Mouse (Mus musculus) liver, embryonic 15.5 days (tissue): ENCODE data around the gene Ldlrad3. TPM values are rescaled to one million over a fixed set of nuclear protein-coding genes. Genes with fewer than 3 reads are reported as not detected.

Experiments used
- ATAC-seq: fragments of 200-750 bp; cut with Nextera tagmentation; 2 replicates; pipeline ENCODE4 v1.8.0; 2017; ENCODE audit warnings: moderate number of reproducible peaks, mild to moderate bottlenecking, moderate library complexity; ENCODE audit not compliant: insufficient read depth
- H3K27ac ChIP-seq: fragments of 300-500 bp; sonication (generic); replicated peaks from 2 replicates; pipeline ENCODE4 v1.5.1; 2015; ENCODE audit warnings: mild to moderate bottlenecking, inconsistent platforms
- H3K27me3 ChIP-seq: fragments of 300-500 bp; sonication (generic); 2 replicates; pipeline ENCODE4 v1.6.1; 2015; ENCODE audit warnings: mild to moderate bottlenecking, inconsistent platforms
- H3K36me3 ChIP-seq: fragments of 300-500 bp; sonication (generic); replicated peaks from 2 replicates; pipeline ENCODE4 v1.6.1; 2015; ENCODE audit warnings: moderate library complexity, mild to moderate bottlenecking, inconsistent platforms
- H3K4me1 ChIP-seq: fragments of 300-500 bp; sonication (generic); replicated peaks from 2 replicates; pipeline ENCODE4 v1.6.1; 2015; ENCODE audit warnings: inconsistent platforms
- H3K4me2 ChIP-seq: fragments of 300-500 bp; sonication (generic); 2 replicates; pipeline ENCODE4 v1.6.1; 2015; ENCODE audit warnings: moderate library complexity, mild to moderate bottlenecking, inconsistent platforms
- H3K4me3 ChIP-seq: fragments of 300-500 bp; sonication (generic); replicated peaks from 2 replicates; pipeline ENCODE4 v1.5.1; 2015; ENCODE audit warnings: mild to moderate bottlenecking, inconsistent platforms
- H3K9ac ChIP-seq: fragments of 300-500 bp; sonication (generic); 2 replicates; pipeline ENCODE4 v1.6.1; 2015; ENCODE audit warnings: moderate library complexity, mild to moderate bottlenecking, inconsistent platforms
- H3K9me3 ChIP-seq: fragments of 300-500 bp; sonication (generic); replicated peaks from 2 replicates; pipeline ENCODE4 v1.6.1; 2016; ENCODE audit warnings: inconsistent platforms
- WGBS: fragments of 180-500 bp; shearing (Covaris S2); methylation state at CpG from one replicate; pipeline ENCODE4 v1.1.7; 2015; ENCODE audit warnings: mixed read lengths; ENCODE audit not compliant: insufficient replicate concordance; 5-methylcytosine and 5-hydroxymethylcytosine counted together
- polyA plus RNA-seq: library from polyadenylated mRNA; unstranded; fragments of >200 nt; fragmentation: Nextera tagmentation; extraction: Ambion mirVana; gene quantifications from 2 replicates; pipeline ENCODE4 v1.2.1, GENCODE M21; 2015

Ldlrad3 gene
- polyA plus RNA-seq, 1 experiment from 2014 or later, result 4.8 TPM

DNA sequence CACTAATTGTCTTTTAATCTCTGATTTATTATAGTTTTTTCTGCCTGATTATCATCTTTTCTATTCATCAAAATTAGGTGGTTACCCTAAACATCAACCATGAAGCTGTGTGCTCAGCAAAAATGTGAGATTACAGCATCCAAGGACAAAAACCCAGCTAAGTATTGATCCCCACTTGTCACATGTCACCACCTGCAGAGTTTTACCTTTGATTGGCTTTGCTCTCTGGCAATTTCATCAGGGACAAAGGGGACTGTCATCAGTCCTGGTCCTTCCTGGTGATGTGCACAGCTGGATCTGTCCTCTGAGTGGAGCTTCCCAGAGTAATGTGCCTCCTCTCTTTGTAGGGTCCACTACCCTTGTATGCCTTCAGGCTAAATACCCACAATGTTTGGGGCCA lies 17.3 kb upstream of the Ldlrad3 start:
- no peak overlapping the region for H3K4me2 ChIP-seq
- no peak overlapping the region for H3K9ac ChIP-seq
- H3K27ac ChIP-seq, result no peak overlapping the region
- 0 out of 2 replicates have a peak, but pooled peaks cover 6% of the 10 kb centered on the region for H3K4me1 ChIP-seq
- peaks cover 10% of the 10 kb centered on the region; the same call in 1 of the 2 replicates for H3K27me3 ChIP-seq
- no peaks in the 10 kb centered on the region for H3K9me3 ChIP-seq
- H3K36me3 ChIP-seq, result no peaks in the 10 kb centered on the region
- H3K4me3 ChIP-seq, result no peak overlapping the region
- no peak for ATAC-seq

DNA sequence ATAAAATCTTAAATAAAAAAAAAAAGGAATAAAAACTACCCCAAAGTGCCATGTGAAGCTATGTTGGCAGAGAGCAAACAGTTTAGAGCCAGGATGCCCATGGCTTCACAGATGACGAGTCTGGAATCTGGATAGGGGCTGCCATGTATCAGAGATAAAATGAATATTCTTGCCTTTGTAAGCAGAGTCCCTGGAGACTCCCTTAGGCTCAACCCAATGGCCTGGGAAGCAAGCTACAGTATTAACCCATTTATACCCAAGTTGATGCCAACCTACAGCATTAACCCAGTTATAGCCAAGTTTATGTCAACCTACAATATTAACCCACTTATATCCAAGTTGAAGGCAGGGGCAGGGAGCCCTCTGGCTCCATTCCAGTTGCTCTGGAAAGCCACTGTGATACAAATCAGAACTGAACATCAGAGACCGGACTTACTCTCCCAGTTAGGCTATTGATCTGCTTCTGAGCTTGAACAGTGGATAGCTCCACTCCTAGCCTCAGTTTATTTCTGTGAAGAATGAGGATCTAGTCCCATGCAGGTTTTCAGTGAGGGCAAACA lies 16.1 kb upstream of the Ldlrad3 start:
- no peak overlapping the region for H3K27ac ChIP-seq
- ATAC-seq, result no peak
- 55% methylated on average over 2 of the region's 2 CpGs for WGBS

DNA sequence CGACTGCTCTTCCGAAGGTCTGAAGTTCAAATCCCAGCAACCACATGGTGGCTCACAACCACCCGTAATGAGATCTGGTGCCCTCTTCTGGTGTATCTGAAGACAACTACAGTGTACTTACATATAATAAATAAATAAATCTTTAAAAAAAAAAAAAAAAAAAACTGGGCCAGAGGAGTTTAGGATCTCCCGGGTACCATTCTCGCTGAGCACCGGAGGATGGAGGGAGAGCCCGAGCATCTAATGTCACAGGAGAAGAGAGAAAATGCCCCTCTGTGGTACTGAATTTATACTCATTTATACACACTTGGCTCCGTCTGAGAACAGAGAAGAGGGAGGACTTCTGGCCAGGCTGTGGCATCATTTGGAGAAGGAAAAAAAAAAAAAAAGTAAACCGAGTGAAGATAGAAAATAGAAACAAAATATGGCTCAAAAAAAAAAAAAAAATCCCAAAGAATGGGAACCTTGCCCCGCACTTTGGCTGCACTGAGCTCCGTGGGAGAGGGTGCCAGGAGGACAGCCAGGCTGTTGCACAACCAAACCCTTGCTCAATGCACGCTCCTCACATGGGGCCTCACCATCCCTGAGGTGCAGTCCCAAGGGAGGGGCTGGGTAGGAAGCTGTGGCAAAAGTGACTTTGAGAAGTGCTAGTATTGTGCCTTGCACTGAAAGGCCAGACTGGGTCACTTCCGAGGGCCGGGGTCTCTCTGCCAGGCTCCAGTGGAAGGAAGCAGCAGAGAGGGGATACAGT lies 15.2 kb upstream of the Ldlrad3 start:
- Histone ChIP-seq H3K4me2 (no peak overlapping the region), H3K27me3 (peaks cover 8% of the 10 kb centered on the region; the same call in 1 of the 2 replicates), H3K4me1 (0 out of 2 replicates have a peak, but pooled peaks cover 6% of the 10 kb centered on the region), H3K36me3 (no peaks in the 10 kb centered on the region), H3K27ac (no peak overlapping the region), H3K4me3 (no peak overlapping the region), H3K9ac (no peak overlapping the region), H3K9me3 (no peaks in the 10 kb centered on the region)
- peak; percentile 68; the same call in 1 of the 2 replicates for ATAC-seq
- WGBS, result 54% methylated on average over 11 of the region's 14 CpGs

More for the DNA sequence above, 16.1 kb upstream of the Ldlrad3 start:
- H3K9ac ChIP-seq, result no peak overlapping the region
- 0 out of 2 replicates have a peak, but pooled peaks cover 6% of the 10 kb centered on the region for H3K4me1 ChIP-seq
- peaks cover 10% of the 10 kb centered on the region; the same call in 1 of the 2 replicates for H3K27me3 ChIP-seq
- H3K4me3 ChIP-seq, result no peak overlapping the region
- H3K36me3 ChIP-seq, result no peaks in the 10 kb centered on the region
- no peaks in the 10 kb centered on the region for H3K9me3 ChIP-seq
- H3K4me2 ChIP-seq, result no peak overlapping the region

DNA sequence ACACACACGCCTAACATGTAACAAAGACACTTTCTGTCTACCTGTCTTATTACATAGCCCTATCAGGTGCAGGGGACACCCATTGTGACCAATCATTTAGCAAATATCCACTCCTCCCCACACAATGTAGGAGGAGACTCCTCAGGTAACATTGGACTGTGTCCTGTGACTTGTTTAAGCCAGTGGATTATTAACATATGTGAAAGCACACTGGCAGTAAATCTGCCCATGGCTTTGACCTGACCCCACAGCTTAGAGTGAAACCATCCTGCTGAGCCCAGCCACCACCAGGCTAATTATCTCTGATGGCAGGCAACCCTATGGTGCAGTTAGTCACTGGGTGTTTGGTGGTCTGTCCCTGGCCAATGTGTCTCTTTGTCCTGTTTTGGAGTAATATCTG lies 11.1 kb upstream of the Ldlrad3 start:
- Histone ChIP-seq H3K9me3 (no peaks in the 10 kb centered on the region), H3K36me3 (no peaks in the 10 kb centered on the region), H3K27ac (no peak overlapping the region), H3K4me3 (no peak overlapping the region), H3K4me2 (no peak overlapping the region), H3K4me1 (0 out of 2 replicates have a peak, but pooled peaks cover 6% of the 10 kb centered on the region), H3K9ac (no peak overlapping the region), H3K27me3 (no peaks in the 10 kb centered on the region)
- 45% methylated on average over 1 of the region's 1 CpGs for WGBS
- peak; percentile 62 for ATAC-seq

DNA sequence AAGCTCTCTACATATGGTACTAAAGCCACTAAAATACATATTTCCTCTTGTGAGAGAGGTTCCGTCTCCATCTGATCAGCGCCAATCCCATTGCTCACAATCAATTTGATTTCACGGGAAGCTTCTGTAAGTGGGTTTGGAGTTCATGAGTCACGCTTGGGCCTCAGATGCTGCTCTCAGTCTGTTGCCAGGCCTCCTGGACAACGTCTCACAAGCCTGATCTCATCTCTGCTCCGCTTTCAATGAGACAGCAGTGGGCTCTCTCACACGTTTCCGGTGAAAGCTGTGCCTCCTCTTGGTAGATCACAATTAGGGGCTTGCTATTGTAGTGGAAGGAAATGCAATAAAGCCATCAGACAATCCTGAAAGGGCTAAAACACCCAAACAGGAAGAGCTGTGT lies 10.5 kb upstream of the Ldlrad3 start:
- no peak overlapping the region for H3K9ac ChIP-seq
- 29% methylated on average over 8 of the region's 8 CpGs for WGBS
- no peak for ATAC-seq
- H3K4me1 ChIP-seq, result 0 out of 2 replicates have a peak, but pooled peaks cover 1% of the 10 kb centered on the region
- H3K27ac ChIP-seq, result no peak overlapping the region
- no peak overlapping the region for H3K4me3 ChIP-seq
- no peaks in the 10 kb centered on the region for H3K27me3 ChIP-seq
- no peaks in the 10 kb centered on the region for H3K36me3 ChIP-seq
- H3K4me2 ChIP-seq, result no peak overlapping the region
- H3K9me3 ChIP-seq, result no peaks in the 10 kb centered on the region

DNA sequence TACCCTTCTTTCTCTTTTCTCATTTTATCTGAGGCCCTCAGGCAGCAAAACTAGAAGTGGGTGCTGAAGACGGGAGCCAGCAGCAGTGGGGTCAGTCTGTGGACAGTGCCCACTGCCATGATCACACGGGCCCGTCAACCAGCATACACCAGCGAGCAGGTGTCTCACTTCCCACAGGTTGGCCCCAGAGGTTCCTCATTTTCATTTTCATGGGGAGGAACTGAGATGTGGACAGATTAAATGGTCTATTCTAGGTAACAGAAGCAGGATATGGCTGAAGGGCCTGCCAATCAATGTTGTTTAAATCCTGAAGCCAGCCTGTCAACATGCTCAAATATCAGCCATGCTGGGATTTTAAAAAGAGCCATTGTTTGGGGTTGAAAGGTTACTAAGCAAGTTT lies 9.3 kb upstream of the Ldlrad3 start:
- no peak overlapping the region for H3K4me2 ChIP-seq
- H3K9me3 ChIP-seq, result no peaks in the 10 kb centered on the region
- no peak overlapping the region for H3K27ac ChIP-seq
- H3K36me3 ChIP-seq, result no peaks in the 10 kb centered on the region
- ATAC-seq, result no peak
- H3K4me3 ChIP-seq, result no peak overlapping the region
- H3K27me3 ChIP-seq, result no peaks in the 10 kb centered on the region
- 30% methylated on average over 4 of the region's 4 CpGs for WGBS
- no peak overlapping the region for H3K9ac ChIP-seq
- H3K4me1 ChIP-seq, result no peaks in the 10 kb centered on the region

DNA sequence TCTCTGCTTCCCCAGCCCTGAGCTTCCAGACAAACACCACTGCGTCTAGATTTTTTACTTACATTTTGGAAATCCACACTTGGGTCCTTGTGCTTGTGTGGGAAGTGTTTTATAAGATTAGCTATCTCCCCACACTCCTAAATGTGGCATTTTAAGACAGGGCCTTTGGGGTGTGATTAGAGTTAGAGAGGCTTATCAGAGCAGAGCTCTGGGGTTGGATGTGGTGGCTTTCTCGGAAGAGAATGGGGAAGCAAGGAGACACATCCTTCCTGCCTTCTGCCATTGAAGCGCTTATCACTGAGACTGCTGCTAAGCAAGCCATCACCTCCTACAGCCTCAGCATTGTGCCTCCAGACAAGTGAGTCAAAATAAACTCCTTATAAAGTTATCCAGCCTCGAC lies 8.1 kb upstream of the Ldlrad3 start:
- no peak for ATAC-seq
- Histone ChIP-seq H3K4me1 (no peaks in the 10 kb centered on the region), H3K9ac (no peak overlapping the region), H3K4me2 (no peak overlapping the region), H3K4me3 (no peak overlapping the region), H3K27me3 (no peaks in the 10 kb centered on the region), H3K27ac (no peak overlapping the region), H3K36me3 (no peaks in the 10 kb centered on the region), H3K9me3 (no peaks in the 10 kb centered on the region)
- WGBS, result 10% methylated on average over 4 of the region's 4 CpGs

DNA sequence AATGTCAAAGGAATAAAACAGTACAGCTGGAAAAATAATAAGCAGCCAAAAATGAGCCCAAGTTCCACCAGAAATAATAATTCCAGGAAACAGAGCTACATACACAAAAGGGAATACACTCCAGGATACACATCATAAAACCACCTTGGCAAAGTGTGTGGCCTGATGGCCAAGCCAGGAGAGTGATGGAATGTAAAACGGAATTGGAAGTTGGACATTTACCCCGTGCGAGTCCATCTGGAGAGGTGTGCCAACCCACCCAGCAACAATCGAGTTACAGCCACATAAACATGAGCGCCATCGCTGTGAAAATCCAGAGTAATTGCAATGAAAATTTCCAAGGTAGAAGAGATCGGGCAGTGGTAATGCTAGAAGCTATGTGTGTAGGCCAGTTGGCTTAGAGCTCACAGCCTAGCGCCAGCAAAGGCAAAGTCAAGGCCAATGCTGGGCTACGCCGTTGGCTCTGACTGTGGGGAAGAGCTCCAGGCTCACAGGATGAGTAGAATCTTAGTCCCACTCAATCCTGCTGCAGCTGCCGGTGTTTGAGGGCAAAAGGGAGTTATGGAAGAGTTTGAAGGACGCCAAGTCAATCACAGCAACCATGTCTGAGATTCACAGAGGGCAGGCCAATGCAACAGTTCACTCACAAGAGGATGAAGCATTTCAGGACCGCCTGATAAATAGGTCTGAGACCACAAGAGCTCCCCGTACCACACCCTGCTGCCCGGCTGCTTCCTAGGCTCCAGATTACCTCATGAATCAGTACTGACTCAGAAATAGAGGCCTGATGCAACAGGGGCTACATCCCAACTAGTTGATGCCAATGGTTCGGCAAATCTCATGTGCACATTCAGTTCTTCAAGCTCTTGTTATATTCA lies 7.0 kb upstream of the Ldlrad3 start:
- Histone ChIP-seq H3K4me3 (no peak overlapping the region), H3K36me3 (no peaks in the 10 kb centered on the region), H3K4me2 (no peak overlapping the region), H3K9me3 (no peaks in the 10 kb centered on the region), H3K27ac (no peak overlapping the region), H3K9ac (no peak overlapping the region), H3K4me1 (no peaks in the 10 kb centered on the region), H3K27me3 (no peaks in the 10 kb centered on the region)
- ATAC-seq, result no peak
- 66% methylated on average over 16 of the region's 16 CpGs for WGBS

DNA sequence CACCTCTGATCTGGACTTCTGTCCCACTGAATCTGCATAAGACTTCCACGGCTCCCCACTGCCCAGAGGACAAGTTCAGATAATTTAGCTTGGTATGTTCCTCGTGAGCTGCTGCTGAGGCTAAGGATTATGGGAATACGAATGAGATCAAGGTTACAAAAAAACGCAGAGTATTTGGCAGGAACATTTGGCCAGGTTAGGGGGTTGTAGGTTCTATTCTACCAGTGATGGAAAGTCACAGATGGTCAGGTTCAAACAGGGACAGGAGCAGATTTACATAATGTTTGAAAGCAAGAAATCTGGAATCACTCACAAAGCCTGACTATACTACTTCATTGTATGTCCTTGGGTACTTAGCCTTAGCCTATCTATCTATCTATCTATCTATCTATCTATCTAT lies 5.6 kb upstream of the Ldlrad3 start:
- H3K4me2 ChIP-seq, result no peak overlapping the region
- H3K27me3 ChIP-seq, result peaks cover 9% of the 10 kb centered on the region
- no peak overlapping the region for H3K4me3 ChIP-seq
- no peak overlapping the region for H3K9ac ChIP-seq
- H3K36me3 ChIP-seq, result no peaks in the 10 kb centered on the region
- no peaks in the 10 kb centered on the region for H3K9me3 ChIP-seq
- ATAC-seq, result no peak
- no peak overlapping the region for H3K27ac ChIP-seq
- H3K4me1 ChIP-seq, result peaks cover 2% of the 10 kb centered on the region; the same call in 1 of the 2 replicates
- WGBS, result 57% methylated on average over 4 of the region's 4 CpGs

DNA sequence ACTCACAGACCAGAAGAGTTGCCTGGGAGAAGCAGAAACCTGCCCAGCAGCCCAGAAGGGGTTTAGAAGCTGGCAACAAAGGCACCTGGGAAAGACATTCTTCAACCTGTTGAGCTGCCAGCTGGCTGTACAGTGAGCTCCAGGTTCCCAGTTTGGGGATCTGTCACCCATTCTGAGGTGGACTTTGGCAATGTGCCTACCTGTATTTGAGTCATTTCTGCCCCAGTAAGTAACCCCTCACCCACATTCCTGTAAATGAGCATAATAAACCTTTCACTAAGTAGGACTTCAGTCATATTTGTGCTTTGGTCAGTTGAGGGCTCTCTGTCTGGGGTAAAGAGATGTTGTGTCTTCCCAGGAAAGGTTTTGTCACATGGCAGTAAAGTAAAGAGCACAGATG lies 4.8 kb upstream of the Ldlrad3 start:
- Histone ChIP-seq H3K4me2 (no peak overlapping the region), H3K9me3 (no peaks in the 10 kb centered on the region), H3K9ac (no peak overlapping the region), H3K27ac (no peak overlapping the region), H3K4me3 (no peak overlapping the region), H3K4me1 (peaks cover 8% of the 10 kb centered on the region; the same call in 1 of the 2 replicates), H3K36me3 (no peaks in the 10 kb centered on the region), H3K27me3 (peaks cover 16% of the 10 kb centered on the region)
- no peak for ATAC-seq
